Mouse (Mus musculus): ENCODE measurements around the gene Fbxl13.

DNA sequence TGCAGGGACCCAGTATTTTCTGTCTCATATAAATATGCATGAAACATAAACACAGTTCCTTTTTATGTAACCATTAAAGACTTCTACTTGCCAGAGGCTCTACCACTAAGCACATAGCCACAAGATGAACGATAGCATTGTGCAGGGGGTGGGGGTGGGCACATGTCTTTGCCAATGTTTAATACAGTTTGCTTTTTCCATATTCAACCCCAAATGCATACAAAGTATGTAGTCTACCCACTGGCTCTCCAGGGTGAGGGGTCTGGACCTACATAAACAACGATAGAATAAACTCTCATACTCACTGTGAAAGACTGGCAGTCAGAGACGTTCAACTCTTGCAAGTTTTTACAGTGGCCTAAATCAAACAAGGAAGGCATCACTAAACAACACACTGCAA is 88.9 kb downstream of the Fbxl13 start:
- TF ChIP-seq CTCF (IDR thresholded peaks at IDR 0.05; ENCODE audit: borderline replicate concordance, extremely low read depth, insufficient read depth, insufficient read length), result no peak
- no peak for TF ChIP-seq POLR2A (IDR thresholded peaks at IDR 0.05; ENCODE audit: borderline replicate concordance, extremely low read depth, insufficient read depth, insufficient read length, poor library complexity, severe bottlenecking)

Measured in brain, embryonic 14.5 days (tissue).